Mouse (Mus musculus) olfactory bulb, adult 2 months (tissue): Measurements from ENCODE around the gene Gdpd1.

Source experiments
- CTCF ChIP-seq: fragments of 200-500 bp; IDR thresholded peaks from 2 replicates; pipeline ENCODE4 v1.5.1; 2012; ENCODE audit warnings: low read depth, mild to moderate bottlenecking, low read length, moderate library complexity; ENCODE audit not compliant: insufficient read depth
- POLR2A ChIP-seq: fragments of 200-500 bp; IDR thresholded peaks from 2 replicates; pipeline ENCODE4 v1.6.1; 2012; ENCODE audit warnings: mild to moderate bottlenecking, low read depth, low read length, moderate library complexity; ENCODE audit not compliant: insufficient read depth

DNA sequence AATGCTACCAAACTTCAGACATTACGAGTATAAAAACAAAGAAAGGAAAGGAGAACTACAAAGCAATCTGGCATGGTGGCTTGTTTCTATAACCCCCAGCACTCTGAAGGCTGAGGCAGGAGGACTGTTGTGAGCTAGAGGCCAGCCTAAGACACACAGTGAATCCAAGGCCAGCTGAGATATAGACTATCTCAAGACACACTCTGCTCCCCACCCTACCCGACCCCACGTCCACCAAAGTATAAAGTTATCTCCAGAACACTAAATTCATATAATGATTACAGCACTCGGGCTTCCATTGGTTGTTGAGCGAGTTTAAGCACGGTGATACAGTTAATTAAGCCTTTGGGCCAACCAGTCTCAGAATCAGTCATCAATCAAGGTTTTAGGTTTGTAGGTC lies 17.6 kb downstream of the Gdpd1 start:
- no peak for TF ChIP-seq CTCF
- TF ChIP-seq POLR2A: no peak
